Mouse (Mus musculus): ENCODE measurements at regions not wholly inside any gene's neighbourhood (a gene's known extent, or its start where the extent isn't known, plus 50 kb on each side); places are given as distances from the start of the nearest gene placed in this dataset.

DNA sequence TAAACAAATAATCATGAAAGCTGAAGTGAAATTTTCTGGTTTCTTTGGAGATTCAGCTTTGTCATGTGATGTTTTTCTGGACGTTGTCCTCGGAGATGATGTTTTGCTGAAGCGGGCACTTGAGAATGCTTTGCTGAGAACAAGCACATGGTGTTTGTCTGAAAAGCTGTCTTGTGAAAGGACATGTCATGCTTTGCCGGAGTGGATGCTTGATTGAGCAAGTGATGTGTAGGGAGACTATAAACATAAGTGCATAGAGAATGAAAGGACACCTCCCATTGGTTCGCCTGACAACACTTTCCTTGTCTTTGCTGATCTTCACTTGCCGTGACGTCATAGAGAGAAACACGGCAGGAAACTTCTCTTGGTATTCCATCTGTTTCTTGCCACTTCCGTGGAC is 318.9 kb downstream of the Fam84b start:
- TF ChIP-seq CTCF (IDR thresholded peaks at IDR 0.05; ENCODE audit: extremely low read depth, insufficient read depth, insufficient read length, insufficient replicate concordance) (no peak), POLR2A (IDR thresholded peaks at IDR 0.05; ENCODE audit: low read depth, low read length) (no peak)

DNA sequence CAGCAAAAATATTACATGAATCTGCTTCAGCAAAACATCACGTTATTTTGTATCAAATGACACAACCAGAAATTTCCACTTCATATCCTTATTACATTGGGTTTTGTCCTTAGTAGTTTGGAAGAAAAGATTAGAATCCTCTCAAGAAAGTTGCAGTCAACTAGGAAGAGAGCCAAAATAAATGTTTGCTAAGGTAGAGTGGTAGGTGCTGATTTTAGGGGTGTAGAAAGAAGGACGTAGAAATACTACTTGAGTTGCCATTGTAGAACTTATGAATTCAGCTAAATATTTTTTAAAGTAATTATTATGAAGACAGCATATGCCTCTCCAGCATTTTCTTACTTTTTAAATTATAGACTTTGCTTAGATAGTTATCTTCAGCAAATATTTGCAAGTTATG is 336.8 kb downstream of the Fam84b start:
- H3K27ac ChIP-seq (ENCODE audit: insufficient read depth, low read length), result no peak overlapping the region
- H3K4me3 ChIP-seq (ENCODE audit: extremely low read depth, insufficient read depth, insufficient read length), result no peak overlapping the region
- H3K27me3 ChIP-seq (ENCODE audit: control insufficient read depth, insufficient read depth, low read length), result no peaks in the 10 kb centered on the region
- TF ChIP-seq POLR2A (IDR thresholded peaks at IDR 0.05; ENCODE audit: low read depth, low read length), result no peak
- TF ChIP-seq CTCF (IDR thresholded peaks at IDR 0.05; ENCODE audit: extremely low read depth, insufficient read depth, insufficient read length, insufficient replicate concordance), result no peak
- no peaks in the 10 kb centered on the region for H3K36me3 ChIP-seq (ENCODE audit: control insufficient read depth, insufficient read depth, low read length)
- DNase-seq (ENCODE audit: low read depth in 1 of 2, low spot score in 2 of 2), result no peak
- H3K4me1 ChIP-seq (ENCODE audit: control insufficient read depth, insufficient read depth, insufficient read length), result no peaks in the 10 kb centered on the region
- WGBS, result 93% methylated on average over 2 of the region's 2 CpGs

More for the DNA sequence above, 318.9 kb downstream of the Fam84b start:
- Histone ChIP-seq H3K4me3 (ENCODE audit: extremely low read depth, insufficient read depth, insufficient read length) (no peak overlapping the region), H3K27ac (ENCODE audit: insufficient read depth, low read length) (no peak overlapping the region), H3K27me3 (ENCODE audit: control insufficient read depth, insufficient read depth, low read length) (no peaks in the 10 kb centered on the region), H3K36me3 (ENCODE audit: control insufficient read depth, insufficient read depth, low read length) (no peaks in the 10 kb centered on the region), H3K4me1 (ENCODE audit: control insufficient read depth, insufficient read depth, insufficient read length) (no peaks in the 10 kb centered on the region)
- DNase-seq (ENCODE audit: low read depth in 1 of 2, low spot score in 2 of 2), result no peak
- 88% methylated on average over 9 of the region's 9 CpGs for WGBS

GRCm38 (mm10) chr15:60476755-60477310 is 376.7 kb downstream of the Fam84b start:
- 85% methylated on average over 4 of the region's 4 CpGs for WGBS
- Histone ChIP-seq H3K27me3 (ENCODE audit: control insufficient read depth, insufficient read depth, low read length) (no peaks in the 10 kb centered on the region), H3K4me1 (ENCODE audit: control insufficient read depth, insufficient read depth, insufficient read length) (no peaks in the 10 kb centered on the region), H3K4me3 (ENCODE audit: extremely low read depth, insufficient read depth, insufficient read length) (no peak overlapping the region), H3K36me3 (ENCODE audit: control insufficient read depth, insufficient read depth, low read length) (no peaks in the 10 kb centered on the region), H3K27ac (ENCODE audit: insufficient read depth, low read length) (no peak overlapping the region)
- DNase-seq (ENCODE audit: low read depth in 1 of 2, low spot score in 2 of 2), result no peak
- TF ChIP-seq POLR2A (IDR thresholded peaks at IDR 0.05; ENCODE audit: low read depth, low read length) (no peak), CTCF (IDR thresholded peaks at IDR 0.05; ENCODE audit: extremely low read depth, insufficient read depth, insufficient read length, insufficient replicate concordance) (no peak)

DNA sequence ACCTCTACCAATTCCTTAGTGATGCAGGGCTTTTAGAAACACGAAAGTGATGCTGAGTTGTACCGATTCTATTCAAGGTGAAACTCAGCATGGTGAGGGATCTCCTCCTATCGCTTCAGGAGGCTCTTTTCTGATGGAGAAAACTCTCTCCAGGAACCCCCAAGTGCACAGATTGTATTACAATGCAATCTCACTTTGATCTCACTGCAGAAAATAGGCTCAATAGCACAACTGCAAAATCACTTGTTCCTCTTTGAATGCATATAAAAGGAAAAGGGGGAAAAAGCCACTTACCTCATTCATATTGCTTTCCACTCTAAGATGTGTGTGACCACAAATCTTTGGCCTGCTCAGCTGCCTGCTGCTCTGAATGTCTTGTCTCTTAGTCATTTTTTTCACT is 378.5 kb downstream of the Fam84b start:
- TF ChIP-seq POLR2A (IDR thresholded peaks at IDR 0.05; ENCODE audit: low read depth, low read length) (no peak), CTCF (IDR thresholded peaks at IDR 0.05; ENCODE audit: extremely low read depth, insufficient read depth, insufficient read length, insufficient replicate concordance) (no peak)
- DNase-seq (ENCODE audit: low read depth in 1 of 2, low spot score in 2 of 2), result no peak
- 67% methylated on average over 3 of the region's 3 CpGs for WGBS
- Histone ChIP-seq H3K4me1 (ENCODE audit: control insufficient read depth, insufficient read depth, insufficient read length) (no peaks in the 10 kb centered on the region), H3K36me3 (ENCODE audit: control insufficient read depth, insufficient read depth, low read length) (no peaks in the 10 kb centered on the region), H3K27me3 (ENCODE audit: control insufficient read depth, insufficient read depth, low read length) (no peaks in the 10 kb centered on the region), H3K4me3 (ENCODE audit: extremely low read depth, insufficient read depth, insufficient read length) (no peak overlapping the region), H3K27ac (ENCODE audit: insufficient read depth, low read length) (no peak overlapping the region)

DNA sequence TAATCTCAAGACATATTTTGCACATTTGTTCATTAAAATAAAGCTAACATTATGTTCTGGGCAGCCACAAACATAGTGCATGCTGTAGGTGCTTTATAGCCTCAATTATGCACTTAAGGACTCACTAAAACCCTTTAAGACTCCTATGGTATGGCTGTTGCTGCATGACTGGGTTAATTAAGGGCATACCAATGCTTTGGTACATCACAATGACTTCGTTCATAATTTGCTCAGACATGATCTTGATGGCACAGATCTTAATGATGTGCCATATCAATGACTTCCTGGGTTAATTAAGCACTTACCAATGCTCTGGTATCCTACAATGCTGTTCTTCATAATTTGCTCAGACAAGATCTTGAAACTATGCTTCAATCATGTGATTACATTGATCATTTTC is 415.5 kb upstream of the 4933412E24Rik start:
- Histone ChIP-seq H3K27me3 (ENCODE audit: control insufficient read depth, insufficient read depth, low read length) (no peaks in the 10 kb centered on the region), H3K36me3 (ENCODE audit: control insufficient read depth, insufficient read depth, low read length) (no peaks in the 10 kb centered on the region), H3K4me3 (ENCODE audit: extremely low read depth, insufficient read depth, insufficient read length) (no peak overlapping the region), H3K27ac (ENCODE audit: insufficient read depth, low read length) (no peak overlapping the region), H3K4me1 (ENCODE audit: control insufficient read depth, insufficient read depth, insufficient read length) (no peaks in the 10 kb centered on the region)
- DNase-seq (ENCODE audit: low read depth in 1 of 2, low spot score in 2 of 2), result no peak
- TF ChIP-seq CTCF (IDR thresholded peaks at IDR 0.05; ENCODE audit: extremely low read depth, insufficient read depth, insufficient read length, insufficient replicate concordance) (no peak), POLR2A (IDR thresholded peaks at IDR 0.05; ENCODE audit: low read depth, low read length) (no peak)
- WGBS, result 52% methylated on average over 1 of the region's 1 CpGs

- no peak for DNase-seq (ENCODE audit: low read depth in 1 of 2, low spot score in 2 of 2)
- Histone ChIP-seq H3K27me3 (ENCODE audit: control insufficient read depth, insufficient read depth, low read length) (no peaks in the 10 kb centered on the region), H3K4me1 (ENCODE audit: control insufficient read depth, insufficient read depth, insufficient read length) (no peaks in the 10 kb centered on the region), H3K27ac (ENCODE audit: insufficient read depth, low read length) (no peak overlapping the region), H3K4me3 (ENCODE audit: extremely low read depth, insufficient read depth, insufficient read length) (no peak overlapping the region), H3K36me3 (ENCODE audit: control insufficient read depth, insufficient read depth, low read length) (no peaks in the 10 kb centered on the region)
- WGBS, result 72% methylated on average over 1 of the region's 1 CpGs
- TF ChIP-seq POLR2A (IDR thresholded peaks at IDR 0.05; ENCODE audit: low read depth, low read length), result no peak
- no peak for TF ChIP-seq CTCF (IDR thresholded peaks at IDR 0.05; ENCODE audit: extremely low read depth, insufficient read depth, insufficient read length, insufficient replicate concordance)
Observed at GRCm38 (mm10) chr15:60419081-60419480, 402.7 kb upstream of the 4933412E24Rik start.

DNA sequence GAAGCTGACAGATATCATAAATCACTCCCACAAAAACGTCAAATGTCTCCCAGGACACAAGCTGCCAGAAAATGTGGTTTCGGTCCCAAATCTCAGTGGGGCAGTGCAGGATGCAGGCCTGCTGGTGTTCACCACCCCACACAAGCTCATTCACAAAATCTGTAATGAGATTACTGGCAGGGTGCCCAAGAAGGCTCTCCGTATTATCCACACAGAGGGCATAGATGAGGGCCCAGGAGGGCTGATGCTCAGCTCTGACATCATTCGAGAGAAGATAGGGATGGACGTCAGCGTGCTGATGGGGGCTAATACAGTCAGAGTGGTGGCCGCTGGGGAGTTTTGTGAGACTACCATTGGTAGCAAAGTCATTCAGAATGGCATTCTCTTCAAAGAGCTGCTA is 375.9 kb upstream of the 4933412E24Rik start:
- H3K4me1 ChIP-seq (ENCODE audit: control insufficient read depth, insufficient read depth, insufficient read length), result no peaks in the 10 kb centered on the region
- DNase-seq (ENCODE audit: low read depth in 1 of 2, low spot score in 2 of 2), result no peak
- no peaks in the 10 kb centered on the region for H3K36me3 ChIP-seq (ENCODE audit: control insufficient read depth, insufficient read depth, low read length)
- no peak overlapping the region for H3K4me3 ChIP-seq (ENCODE audit: extremely low read depth, insufficient read depth, insufficient read length)
- 74% methylated on average over 7 of the region's 7 CpGs for WGBS
- H3K27ac ChIP-seq (ENCODE audit: insufficient read depth, low read length), result no peak overlapping the region
- H3K27me3 ChIP-seq (ENCODE audit: control insufficient read depth, insufficient read depth, low read length), result no peaks in the 10 kb centered on the region
- TF ChIP-seq CTCF (IDR thresholded peaks at IDR 0.05; ENCODE audit: extremely low read depth, insufficient read depth, insufficient read length, insufficient replicate concordance) (no peak), POLR2A (IDR thresholded peaks at IDR 0.05; ENCODE audit: low read depth, low read length) (no peak)

All from spleen, adult 2 months (tissue).